Mouse (Mus musculus) frontal cortex, postnatal 14 days (tissue): ENCODE results near the gene Smco3.
A peak's percentile ranks its signal among the peaks of the same experiment; 100 is the strongest.
"Not testable (repeated sequence)": the region's sequence is repeated elsewhere in the genome, so short reads cannot be mapped to it uniquely, and the experiment has no call there.

ENCODE experiments used
- DNase-seq, 2 experiments: peaks; one replicate each; pipeline ENCODE4 v3.0.0; 2022; ENCODE audit warnings: low spot score in 2 of 2

Smco3 gene

DNA sequence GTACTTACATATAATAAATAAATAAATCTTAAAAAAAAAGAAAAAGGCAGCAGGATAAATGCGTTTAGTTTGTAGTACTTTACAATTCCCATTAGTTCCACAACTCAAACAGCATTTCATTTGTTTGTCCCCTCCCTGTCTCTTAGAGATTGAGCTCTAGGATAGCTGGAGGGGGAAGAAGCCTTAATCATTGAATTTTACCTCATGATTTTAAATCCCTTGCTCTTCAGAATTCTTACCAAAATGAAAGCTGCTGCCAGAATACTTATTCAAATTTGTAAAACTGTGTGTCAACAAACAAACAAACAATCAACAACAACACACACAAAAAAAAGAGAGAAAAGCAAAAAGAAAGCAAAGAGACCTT is 29.9 kb downstream of the Smco3 start:
- no peak for DNase-seq

DNA sequence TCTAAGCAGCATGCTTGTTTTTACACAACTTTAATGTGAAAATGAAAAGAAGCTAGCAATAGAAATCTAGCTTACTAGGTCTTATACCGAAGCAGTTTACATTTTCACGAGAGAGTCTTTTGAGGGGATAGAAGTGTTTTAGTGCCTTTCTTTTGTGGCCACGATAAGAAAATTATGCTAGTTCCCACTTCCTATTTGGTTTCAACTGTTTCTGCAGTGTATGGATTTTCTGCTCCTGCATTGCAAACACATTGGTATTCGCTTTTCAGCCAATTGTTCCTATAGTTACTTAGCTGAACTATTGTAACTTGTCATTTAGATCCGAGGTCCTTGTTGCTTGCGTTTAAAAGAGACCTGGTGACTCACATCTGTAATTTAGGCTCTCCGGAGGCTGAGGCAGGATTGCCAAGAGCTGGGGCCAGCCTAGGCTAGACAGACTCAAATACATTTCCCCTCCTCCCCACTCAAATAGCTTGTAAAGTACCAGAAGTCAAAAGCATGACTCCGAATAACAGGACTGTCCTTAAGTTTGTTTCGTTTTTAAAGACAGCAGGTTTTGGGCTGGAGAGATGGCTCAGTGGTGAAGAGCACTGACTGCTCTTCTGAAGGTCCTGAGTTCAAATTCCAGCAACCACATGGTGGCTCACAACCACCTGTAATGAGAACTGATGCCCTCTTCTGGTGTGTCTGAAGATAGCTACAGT is 30.4 kb downstream of the Smco3 start:
- DNase-seq: no peak

DNA sequence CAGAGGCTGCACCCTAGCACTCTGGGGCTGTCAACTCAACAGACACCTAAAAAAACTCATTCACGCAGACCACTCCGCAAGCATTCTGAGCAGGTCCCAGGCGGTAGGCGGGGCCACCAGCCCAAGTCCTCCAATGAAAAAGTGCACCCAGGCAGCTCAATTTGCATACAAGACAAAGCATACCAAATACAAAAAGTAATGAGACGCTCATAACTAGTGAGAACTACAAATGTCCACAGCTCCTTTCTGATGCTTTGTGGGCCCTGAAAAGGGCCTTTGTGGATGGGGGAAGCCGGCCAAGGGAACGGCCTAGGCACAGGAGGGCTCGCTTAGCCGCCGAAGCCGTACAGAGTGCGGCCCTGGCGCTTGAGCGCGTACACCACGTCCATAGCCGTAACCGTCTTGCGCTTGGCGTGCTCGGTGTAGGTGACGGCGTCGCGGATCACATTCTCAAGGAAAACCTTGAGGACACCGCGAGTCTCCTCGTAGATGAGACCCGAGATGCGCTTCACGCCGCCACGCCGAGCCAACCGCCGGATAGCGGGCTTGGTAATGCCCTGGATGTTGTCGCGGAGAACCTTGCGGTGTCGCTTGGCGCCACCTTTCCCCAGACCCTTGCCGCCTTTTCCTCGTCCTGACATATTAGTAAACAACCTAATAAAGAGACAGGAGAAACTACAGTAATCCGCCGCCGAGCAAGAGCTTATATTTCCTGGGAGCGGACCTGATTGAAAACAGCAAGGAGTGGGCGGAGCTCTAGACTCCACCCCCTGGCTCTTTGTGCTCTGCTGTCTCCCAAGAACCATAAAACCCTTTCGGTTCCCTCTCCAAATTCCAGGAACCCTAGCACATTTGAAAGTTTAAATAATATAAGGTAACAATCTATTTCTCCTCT is 31.3 kb downstream of the Smco3 start, which contains the start of gene Hist4h4:
Gene Hist4h4 (minus strand): TSS at position 677 of the 895 bp plus-strand sequence.
- DNase-seq: peak; percentile 89 to 97

DNA sequence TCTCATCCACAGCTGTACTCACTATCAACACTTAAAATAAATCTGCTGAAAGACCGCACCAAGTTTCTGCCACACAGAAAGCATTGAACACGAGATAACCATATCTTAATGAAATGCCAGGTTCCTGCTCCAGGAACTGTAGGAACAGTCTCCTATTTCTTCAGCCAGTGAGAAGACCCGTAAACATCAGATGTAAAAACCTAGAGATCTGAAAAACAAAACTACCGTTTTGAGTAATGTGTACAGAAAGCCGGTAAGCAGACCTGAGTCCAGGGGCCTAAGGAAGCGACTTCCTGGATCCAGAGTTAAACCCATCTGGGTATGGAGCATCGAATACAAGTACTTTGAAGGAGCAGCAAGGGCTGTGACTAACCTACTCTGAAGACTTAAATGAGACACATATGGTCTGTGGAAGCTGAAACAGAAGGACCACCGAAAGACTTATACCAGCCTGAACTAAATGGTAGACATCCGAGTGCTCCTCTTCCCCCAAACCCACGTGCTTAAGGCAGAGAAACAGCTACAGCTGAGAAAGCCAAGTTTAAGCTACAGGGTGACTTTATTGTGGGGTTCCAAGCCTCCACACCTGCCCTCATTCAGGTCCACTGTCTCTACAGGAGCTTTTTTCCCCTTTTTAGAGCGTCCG is 32.0 kb downstream of the Smco3 start:
- no peak for DNase-seq

DNA sequence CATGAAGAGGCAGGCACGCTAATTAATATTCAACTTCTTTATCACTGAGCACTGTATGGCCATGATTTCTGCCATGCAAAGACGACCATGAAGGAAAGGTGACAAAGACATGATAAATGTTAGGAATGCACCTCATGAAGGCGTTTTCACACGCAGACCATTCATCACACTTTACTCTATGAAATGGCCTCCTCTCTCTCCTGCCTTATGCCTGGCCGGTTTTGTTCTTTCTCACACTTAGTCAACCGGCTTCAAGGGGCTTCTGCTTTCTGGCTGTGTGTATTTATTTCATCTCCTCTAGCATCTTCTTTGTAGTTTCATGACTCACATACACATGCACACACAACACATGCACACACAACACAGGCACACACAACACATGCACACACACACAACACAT is 34.0 kb downstream of the Smco3 start:
- no peak for DNase-seq

DNA sequence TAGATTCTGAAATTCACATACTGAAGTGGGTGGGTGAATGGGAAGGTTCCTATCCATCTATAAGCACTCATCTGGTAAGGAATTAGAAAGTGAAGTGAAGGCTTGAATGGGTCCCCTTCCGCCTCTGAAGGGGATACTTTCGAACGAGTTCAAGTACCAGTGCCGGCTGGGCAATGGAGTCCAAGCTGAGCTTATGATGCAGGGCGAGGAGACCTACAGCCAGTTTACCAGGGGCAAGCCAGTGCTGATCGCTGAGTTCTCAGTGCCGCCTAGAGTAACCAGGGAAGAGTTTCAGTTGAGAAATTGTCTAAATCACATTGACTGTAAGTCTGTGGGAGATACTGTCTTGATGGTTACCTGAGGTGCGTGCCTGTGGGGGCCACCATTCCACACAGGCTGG is 34.5 kb downstream of the Smco3 start:
- no peak for DNase-seq

DNA sequence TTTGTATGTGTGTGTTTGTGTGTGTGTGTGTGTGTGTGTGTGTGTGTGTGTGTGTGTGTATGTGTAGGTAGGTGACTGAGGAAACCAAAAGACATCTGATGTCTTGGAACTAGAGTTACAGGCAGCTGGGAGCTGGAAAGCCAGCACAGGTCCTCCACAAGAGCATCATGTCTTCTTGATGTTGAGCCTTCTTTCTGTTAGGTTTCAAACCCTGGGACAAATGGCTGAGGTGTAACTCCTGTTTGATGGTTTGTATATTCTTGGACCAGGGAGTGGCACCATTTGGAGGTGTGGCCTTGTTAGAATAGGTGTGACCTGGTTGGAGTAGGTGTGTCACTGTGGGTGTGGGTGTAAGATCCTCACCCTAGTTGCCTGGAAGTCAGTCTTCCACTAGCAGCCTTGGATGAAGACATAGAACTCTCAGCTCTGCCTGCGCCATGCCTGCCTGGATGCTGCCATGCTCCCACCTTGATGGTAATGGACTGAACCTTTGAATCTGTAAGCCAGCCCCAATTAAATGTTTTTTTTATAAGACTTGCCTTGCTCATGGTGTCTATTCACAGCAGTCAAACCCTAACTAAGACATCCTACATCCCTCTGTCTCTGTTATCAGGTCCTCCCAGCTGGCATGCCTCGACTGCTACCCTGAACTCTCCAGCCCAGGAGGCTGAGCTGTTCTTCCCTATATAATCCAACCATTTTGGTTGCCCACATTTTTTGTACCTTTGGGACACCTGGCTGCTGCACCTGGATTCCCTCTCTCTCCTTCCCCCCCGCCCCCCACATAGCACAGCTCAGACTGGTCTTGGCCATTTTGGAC is 37.2 kb downstream of the Smco3 start:
- DNase-seq: not testable (repeated sequence)

DNA sequence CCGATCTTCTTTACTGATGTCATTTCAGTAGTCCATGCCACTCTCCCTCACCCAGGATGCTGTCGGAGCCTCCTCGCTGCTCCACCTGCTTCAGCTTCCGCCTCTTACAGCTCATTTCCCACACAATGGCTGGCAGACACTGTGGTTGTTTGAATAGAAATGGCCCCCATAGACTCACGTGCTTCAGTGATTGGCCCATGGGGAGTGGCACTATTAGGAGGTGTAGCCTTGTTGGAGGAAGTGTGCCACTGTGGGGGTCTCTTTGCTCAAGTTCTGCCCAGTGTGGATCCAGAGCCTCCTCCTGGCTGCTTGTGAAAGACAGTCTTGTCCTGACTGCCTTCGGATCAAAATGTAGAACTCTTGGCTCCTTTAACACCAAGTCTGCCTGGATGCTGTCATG is 39.4 kb downstream of the Smco3 start:
- DNase-seq: no peak

DNA sequence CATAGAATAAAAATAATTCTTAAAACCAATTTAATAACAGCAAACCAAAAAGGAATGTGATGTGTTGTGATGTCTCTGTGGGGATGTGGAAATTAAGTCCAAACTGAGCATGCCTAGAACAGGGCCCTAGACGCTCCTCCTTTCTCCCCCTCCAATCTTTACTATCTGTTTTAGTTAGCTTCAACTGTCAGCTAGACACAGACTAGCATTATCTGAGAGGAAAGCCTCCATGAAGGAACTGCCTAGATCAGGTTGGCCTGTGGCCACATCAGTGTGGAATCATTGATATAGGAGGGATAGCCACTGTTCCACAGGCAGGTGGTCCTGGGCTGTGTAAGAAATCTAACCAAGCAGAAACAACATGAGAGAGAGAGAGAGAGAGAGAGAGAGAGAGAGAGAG is 40.1 kb downstream of the Smco3 start:
- no peak for DNase-seq

DNA sequence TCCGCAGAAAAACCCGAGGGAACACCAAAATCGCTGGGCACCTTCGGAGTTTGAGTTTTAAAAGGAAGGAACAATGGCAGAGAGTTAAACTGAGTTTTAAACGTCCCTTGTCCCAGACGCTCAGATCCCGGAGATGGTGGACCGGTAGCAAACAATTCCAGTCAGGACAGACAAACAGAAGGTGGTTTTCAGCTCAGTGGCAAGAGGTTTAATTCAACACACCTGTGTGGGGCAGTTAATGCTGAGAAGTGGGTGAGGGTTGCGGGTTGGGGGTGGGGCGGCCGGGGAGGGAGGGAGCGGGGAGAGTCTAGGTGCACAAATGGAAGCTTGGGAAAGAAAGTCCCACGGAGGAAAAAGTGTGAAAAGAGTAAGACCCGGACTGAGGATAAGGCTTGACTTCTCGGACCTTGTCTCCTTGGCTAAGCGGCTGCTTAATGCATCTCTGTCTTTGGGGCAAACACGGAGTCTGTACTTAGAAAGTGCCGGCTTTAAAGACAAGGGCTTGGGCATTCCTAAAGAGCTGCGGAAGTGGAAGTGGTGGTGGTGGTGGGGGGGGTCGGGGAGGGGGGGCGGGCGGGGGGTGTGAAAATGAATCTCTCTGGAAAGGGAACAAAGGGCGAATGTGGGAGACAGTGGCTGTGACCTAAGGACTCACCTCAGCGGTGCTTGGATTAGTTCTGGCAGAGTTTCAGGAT is 41.3 kb downstream of the Smco3 start:
- no peak for DNase-seq

DNA sequence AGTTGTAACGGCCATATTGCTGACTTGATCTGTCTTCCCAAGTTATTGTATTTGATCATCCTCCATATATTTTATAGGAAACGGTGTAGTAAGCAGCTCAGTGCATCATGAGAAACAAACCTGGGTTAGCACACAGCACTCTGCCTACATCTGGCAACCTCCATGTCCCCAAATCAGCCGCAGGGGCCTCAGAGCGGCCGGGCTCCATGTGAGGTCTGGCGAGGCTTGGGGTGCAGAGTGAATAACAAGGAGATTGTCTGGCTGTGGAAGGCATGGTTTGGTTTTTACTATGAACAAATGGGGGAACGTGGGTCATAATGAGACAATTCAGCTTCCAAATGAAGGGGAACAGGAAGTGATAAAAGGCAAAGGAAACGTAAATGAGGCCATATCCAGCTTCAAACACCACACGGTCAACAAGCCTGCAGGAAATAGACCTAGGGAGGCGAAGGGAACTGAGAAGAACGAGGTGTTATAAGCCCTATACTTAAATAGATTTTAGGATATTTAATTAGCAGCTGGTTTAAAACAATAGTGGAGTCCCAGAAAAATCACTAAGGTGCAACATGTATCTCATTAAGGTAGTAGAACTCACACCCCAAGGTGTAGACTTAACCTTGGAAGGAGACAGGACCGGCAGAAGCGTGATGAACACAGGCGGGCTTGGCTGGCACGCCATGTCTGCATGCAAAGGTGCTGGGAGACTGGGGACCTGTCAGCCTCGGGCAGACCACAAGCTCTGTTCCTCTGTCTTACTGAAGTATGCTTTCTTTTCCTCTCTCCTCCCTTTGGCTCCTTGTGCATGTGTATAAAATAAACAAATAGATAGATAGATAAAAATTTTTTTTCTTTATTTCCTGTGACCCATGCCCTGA is 42.1 kb downstream of the Smco3 start:
- DNase-seq: no peak

DNA sequence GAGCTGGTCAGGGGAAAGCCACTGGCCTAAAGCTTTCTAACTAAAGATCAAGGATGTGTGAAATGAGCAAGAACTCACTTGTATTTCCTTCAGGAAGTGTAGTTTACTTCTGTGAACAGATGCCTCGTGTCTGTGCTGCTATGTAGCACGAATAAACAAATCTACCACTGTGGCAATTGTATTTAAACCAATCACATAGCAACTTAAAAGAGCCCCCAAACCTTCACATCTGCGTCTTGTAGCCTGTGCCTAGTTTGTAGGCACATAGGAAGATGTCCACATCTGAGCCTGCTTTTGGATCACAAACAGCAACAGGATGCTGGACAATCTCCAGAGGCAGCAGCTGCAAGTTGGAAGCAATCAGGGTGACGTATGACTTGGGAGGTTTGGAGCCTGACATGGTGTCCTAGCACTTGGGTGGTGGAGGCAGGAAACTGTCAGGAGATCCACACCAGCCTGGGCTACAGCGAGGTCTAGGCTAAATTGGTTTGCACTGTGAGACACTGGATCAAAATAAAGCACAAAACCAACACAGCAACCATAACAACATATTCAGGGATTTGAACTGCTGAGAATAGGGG is 45.8 kb downstream of the Smco3 start:
- no peak for DNase-seq

DNA sequence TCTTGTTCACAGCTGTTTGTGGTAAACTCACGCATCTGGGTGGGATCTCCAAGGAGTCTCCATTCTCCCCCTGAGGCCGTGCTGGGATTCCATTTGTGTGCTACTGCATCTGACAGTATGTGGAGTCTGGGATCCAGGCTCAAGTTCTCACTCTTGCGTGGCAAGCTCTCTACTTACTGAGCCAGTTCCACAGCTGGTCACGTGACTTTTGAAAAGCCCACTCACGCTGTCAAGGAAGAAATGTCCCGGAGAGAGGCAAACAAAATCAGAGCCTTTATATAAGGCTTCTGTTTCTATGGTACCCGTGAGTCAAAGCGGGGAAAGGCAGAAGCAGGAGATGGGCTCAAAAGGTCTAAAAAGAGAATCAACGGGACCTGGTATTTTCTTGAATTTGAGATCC is 52.5 kb downstream of the Smco3 start:
- DNase-seq: peak; percentile 18 to 39

DNA sequence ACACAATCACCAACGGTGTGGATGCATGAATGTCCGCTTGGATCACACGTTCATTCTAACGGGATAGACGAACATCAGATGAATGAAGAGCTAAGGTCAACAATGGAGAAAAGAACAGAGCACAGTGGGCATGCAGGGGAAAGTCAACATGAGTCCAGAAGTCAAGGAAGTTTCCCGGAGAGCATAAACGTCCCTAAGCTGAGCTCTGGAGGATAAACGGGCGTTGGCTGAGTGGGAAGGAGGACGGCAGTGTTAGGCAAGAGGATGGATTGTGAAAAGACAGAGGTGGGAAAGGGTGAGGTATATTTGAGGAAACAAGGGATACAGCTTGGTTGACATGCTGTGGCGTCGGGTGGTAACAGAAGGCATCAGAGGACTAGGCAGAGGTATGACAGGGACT is 53.1 kb downstream of the Smco3 start:
- DNase-seq: no peak

DNA sequence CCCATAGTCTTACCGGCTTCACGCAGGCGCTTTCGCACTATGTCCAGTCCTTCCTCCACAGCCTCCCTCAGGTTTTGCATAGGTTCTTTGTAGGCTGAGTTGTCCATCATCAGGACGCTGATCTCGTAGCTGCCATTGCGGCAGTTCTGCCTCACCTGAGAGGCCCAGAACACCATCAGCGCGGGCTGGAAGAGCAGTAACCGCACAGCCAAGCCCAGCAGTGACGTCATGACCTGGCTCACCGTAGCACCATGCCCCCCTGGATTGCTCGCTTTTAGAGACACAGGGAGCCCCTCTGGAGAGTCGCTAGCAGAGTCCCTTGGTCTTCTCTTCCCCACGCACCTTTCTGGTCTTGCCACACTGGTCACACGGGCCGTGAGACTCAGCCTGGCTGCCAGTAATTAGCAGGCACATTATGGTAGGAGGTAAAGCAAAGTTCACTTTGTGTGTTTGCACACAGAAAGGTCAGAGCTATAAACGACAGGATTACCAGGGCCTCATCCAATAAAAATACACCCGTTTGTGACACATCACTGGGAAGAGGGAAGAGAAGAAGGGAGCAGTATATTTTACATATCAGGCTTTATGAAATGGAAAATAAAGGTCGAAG is 53.8 kb downstream of the Smco3 start, which contains the start of gene Gucy2c:
Gene Gucy2c (minus strand): TSS at position 389 of the 610 bp plus-strand sequence.
- no peak for DNase-seq
